Mouse (Mus musculus): ENCODE measurements around the gene Csf2ra.
A peak's percentile ranks its signal among the peaks of the same experiment; 100 is the strongest.
"Not testable (repeated sequence)": the region's sequence is repeated elsewhere in the genome, so short reads cannot be mapped to it uniquely, and the experiment has no call there.

Csf2ra gene

GRCm38 (mm10) chr19:61224678-61225525 lies 3.3 kb downstream of the Csf2ra start:
- DNase-seq, result no peak

DNA sequence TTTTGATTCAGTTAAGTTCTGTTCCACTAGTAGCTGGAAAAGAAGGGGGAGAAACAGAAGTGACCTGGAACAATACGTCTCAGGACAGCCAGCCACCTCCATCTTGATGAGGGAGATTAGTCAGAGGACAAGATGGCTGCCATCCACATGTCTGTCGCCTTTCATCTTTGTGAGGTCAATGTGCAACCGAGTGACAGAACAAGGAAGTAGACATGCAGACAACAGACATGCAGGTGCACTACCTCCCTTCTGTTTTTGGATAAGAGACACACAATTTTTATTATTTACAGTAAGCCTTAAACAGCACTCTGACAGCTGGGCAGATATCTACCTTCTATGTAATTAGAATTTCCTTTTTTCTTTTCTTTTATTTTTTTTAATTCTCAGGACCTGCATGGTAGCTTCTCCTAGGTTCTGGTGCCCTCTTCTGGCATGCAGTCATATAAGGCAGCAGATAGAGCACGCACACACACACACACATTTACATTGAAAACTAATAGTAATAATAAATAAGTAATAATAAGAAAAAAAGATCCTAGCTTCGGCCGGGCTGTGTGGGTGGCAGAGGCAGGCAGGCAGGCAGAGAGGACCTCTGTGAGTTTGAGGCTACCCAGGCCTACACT lies 4.4 kb downstream of the Csf2ra start:
- DNase-seq, result no peak

DNA sequence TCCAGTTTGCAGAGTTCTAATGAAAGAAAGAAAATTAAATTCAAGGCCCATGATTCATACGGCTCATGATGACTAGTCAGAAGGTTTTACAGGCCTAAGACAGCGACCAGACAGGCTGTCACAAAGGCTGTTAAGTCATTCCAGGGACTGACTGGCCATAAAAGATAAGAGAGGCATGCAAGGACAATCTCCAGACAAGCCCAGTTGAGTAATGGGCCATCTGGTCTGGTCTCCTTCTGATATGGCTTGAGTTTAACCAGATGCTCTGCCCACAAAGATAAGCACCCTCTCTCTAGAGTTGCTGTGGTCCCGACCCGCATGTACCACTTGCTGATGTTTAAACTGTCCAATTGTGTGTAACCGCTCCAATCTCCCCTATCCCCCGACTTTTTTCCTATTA lies 20.7 kb downstream of the Csf2ra start:
- DNase-seq, result not testable (repeated sequence)

DNA sequence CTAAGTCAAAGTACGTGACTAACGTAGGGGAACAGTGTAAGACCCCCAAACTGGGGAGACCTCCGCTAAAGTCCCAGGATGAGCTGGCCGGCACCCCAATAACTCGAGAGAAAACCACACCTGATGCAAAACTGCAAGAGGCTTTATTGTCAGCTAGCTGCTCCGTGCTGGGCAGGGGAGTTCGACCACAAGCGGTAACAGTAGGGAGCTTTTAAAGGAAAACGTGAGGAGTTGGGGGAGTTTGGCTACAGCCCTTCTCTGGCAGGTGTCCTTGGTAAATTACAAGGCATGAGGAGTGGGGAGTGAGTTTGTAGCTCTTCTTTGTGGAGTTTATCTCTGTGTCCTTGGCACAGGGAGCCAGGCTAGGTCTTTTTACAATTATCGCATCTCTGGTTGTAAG lies 28.4 kb downstream of the Csf2ra start:
- DNase-seq, result peak; percentile 20

DNA sequence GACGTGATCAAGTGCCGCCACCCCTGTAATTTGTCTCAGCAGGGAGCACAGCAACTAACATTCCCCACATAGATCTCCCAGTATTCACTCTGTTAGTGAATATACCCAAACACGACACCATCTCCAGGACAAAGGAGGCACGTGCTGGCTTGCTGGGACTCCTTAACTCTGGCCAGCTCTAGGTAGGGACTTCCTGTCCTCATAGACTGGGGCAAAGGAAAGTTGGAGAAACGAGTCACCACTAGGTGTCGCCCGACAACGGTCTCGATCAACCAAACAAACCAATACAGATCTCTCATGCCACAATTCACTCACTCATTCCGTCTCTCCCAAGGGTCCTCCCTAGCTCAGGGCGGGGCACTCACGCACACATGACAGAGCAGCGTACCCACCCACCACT lies 28.9 kb downstream of the Csf2ra start:
- peak; percentile 93 for DNase-seq

DNA sequence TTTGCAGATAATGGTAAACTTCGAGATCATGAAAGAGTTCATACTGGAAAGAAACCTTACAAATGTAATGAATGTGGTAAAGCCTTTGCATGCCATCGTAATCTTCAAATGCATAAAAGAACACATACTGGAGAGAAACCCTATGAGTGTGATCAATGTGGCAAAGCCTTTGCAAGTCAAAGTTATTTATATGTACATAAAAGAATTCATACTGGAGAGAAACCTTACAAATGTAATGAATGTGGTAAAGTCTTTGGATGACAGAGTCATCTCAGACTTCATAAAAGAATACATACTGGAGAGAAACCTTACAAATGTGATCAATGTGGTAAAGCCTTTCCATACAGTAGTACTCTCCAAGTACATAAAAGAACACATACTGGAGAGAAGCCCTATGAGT lies 44.6 kb downstream of the Csf2ra start, which contains the start of gene Gm6020:
Gene Gm6020, plus strand, starts transcription at position 301 of the 400 bp plus-strand sequence.
- DNase-seq, result not testable (repeated sequence)

DNA sequence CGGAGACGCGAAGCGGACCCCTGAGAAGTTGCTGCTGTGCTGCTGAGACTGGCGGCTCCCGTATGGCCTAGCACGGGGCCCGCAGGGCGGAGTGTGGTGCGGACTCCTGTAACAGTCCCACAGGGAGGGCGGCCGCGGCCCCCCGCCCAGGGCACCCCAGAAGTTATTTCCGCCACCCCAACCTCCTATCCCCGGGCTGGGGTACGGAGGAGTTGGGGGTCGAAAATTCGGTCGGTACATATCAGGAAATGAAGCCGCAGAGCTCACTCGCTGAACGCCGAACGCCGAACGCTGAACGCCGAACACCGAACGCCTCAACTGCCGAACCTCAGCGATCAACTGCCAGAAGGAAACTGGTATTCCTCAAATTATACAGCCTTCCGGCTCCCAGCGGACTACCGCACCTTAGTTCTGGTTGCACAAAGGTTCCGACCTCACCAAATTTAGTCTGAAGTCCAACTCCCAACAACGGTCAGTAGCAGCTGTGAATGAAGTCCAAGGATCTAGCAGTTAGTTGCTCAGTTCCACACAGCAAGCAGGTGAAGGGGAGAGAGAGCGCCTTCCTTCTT lies 52.4 kb downstream of the Csf2ra start, which contains the start of gene Gm7102:
Gene Gm7102, minus strand, starts transcription at position 554 of the 569 bp plus-strand sequence.
- no peak for DNase-seq
